Mouse (Mus musculus): ENCODE data around the gene Fth1.

DNA sequence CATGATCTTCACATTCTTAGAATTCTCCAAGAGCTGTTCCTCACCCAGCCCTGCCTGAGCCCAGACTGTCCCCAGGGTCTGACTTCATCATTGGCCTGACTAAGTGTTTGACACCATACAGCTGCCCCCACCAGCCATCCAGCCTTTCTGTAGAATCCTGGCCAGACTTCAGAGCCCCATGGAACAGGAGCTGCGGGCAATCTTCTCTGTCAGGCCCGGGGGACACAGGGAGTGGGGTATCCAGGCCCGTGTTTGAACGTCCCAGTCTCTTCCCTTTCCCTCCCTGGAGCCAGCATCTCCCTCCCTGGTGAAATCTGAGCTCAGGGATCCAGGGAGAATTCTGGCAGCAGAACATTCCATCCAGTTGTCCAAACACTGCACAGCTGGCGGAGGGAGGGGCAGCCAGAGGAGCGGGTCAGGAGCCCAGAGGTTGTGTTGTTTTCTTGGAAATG is 32.5 kb downstream of the Fth1 start:
- TF ChIP-seq CTCF (IDR thresholded peaks at IDR 0.05) = no peak
- TF ChIP-seq EP300 (IDR thresholded peaks at IDR 0.05) = no peak

All from lung, postnatal 0 days (tissue).